Mouse (Mus musculus) cerebellum, adult 11 months (tissue): Measurements from ENCODE around the gene Zbtb7a.
A peak's percentile ranks its signal among the peaks of the same experiment; 100 is the strongest.
"Not testable (repeated sequence)": the region's sequence is repeated elsewhere in the genome, so short reads cannot be mapped to it uniquely, and the experiment has no call there.

Experiments
- DNase-seq: peaks from one replicate; pipeline ENCODE4 v3.0.0; 2022

Zbtb7a gene

DNA sequence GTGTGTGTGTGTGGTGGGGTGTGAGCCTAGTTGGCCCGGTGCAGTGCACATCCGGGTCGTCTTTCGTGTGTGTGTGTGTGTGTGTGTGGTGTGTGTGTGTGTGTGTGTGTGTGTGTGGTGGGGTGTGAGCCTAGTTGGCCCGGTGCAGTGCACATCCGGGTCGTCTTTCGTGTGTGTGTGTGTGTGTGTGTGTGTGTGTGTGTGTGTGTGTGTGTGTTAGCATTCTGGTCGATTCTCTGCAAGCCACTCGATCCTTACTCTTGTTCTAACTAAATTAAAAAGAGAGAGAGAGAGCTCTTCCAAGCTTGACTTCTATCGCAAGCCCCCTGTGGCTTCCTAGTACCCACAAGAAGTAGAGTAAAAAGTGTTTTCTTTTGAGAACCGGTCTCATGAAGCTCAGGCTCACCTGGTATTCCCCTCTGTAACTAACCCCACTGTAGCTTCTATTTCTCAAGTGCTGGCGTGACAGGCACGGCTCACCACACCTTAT, 34.4 kb downstream of the Zbtb7a start:
- not testable (repeated sequence) for DNase-seq

DNA sequence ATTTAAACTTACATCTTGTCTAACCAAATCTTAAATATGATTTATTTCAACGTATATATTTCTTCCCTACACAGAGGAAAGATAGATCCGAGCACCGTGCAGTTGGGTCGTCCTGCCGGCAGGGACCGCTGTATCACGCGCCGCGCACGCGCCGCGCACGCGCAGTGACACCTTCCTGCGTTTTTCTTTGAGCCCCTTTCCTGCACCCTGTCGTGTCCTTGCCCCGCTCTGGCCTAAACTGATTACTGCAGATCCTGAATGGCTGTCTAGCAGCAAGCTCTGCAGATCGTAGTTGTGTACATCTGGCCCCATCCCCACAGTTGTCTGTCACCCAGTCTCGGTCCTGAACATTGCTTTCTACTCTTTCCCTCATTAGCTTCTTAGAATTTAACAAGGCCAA, 38.1 kb downstream of the Zbtb7a start:
- peak; percentile 80 for DNase-seq

DNA sequence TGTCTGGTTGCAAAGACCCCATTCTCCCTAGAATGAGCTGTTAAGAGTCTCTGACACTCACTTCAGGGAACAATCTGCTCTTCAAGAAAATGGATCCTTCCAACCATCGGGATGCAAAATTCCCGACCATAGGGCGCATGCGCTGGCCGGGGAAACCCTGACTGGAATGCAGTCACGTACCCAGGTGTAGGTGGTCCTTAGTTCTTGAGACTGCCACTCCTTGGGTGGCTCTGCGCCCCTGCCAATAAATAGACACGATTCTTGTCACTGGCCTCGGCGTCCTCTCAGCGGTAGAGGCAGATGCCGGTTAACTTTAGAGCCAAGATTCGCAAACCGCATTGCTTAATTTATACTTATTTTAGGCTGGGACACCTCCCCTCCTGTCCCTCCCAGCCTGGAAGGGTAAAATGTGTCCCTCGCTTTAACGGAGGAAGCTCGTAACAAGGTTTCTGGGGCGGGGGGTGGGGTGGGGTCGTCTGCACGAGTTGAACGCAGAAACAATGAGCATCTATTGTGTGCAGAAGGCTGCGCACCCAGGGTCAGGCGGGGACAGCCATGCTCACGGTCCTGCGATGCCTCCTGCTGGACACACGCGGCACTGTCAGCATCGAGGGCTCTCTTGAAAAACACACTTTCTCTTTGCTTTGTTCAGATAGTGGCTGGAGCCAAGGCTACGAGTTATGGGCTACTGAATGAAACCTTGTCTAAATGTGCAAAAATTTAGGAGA, 39.8 kb downstream of the Zbtb7a start:
- DNase-seq: peak; percentile 90

DNA sequence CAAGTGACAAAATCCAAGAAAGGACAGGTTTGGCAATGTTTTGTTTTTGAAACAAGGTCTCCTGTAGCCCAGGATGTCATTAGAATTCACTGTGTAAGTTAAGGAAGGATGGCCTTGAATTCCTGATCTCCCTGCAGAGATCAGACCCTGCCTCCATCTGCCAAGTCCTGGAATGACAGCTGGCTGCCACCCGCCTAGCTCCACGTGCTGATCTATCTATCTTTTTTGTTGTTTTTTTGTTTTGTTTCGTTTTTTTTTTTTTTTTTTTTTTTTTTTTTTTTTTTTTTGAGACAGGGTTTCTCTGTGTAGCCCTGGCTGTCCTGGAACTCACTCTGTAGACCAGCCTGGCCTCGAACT, 40.3 kb downstream of the Zbtb7a start:
- DNase-seq: not testable (repeated sequence)

DNA sequence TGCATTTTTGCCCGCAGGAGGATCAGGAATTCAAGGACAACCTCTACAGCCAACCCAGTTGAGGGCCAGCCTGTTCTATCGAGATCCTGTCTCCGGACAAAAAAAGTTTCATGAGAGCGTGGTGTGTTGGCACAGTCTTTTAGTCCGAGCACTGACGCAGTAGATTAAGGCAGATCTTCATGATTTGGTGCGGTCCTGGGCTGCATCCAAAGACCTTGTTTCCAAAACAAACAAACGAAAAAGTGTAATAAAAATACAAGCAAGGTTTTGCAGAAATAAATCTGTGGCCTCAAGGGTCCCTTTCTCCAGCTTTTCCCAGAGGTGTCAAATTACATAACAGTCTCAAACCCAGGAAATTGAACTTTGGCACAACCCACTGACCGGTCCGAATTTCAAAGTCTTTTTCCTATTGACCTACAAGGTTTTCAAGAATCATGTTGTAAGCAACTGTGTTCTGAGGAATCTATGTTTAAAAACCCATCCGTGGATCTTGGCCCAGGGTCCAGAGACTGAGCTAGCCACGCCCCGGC, 41.0 kb downstream of the Zbtb7a start:
- DNase-seq: no peak

DNA sequence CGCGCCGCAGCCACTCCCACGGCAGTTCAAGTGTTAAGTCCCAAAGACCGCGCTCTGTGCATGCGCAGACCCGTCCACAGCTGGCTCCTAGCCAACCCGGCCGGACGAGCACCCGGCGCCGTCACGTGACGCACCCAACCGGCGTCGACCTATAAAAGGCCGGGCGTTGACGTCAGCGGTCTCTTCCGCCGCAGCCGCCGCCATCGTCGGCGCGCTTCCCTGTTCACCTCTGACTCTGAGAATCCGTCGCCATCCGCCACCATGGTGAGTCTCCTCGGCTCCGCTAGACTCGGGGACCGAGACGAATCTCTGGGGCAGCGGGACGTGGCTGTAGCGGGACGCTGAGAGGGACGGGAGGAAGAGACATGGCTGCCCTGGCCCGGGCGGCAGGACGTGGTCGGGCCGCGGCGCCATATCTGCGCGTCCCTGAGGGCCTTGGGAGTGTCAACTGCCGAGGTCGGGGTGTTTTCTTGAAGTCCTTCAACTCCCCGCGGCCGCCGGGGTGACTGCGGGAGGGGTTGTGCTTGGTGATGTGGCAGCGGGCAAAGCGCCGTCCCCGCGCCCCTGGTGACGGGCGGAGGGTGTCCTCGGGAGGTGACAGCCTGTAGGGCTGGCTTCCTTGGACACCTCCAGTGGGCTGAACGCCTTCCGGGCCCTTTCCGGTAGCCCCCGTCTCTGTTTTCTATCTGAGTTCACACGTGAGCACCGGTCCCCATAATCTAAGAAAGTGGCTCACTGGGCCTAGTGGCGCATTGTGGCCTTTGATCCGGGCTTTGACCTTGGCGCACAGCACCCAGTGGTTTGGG, 41.6 kb downstream of the Zbtb7a start, which contains the start of gene Eef2:
TSS of gene Eef2 (plus strand) at position 166 of the 806 bp plus-strand sequence.
- DNase-seq: peak; percentile 100

DNA sequence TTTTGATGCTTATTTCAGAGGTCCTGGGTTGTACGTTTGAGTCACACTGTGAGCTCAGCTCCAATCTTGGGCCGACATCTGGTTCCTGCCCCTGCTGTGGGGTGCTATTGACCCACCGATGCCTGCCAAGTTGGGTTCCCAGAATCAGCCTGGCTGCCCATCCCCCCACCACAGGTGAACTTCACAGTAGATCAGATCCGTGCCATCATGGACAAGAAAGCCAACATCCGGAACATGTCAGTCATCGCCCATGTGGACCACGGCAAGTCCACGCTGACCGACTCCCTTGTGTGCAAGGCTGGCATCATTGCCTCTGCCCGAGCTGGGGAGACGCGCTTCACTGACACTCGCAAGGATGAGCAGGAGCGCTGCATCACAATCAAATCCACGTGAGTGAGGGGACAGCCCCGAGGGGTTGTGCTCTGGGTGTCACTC, 42.5 kb downstream of the Zbtb7a start:
- peak; percentile 63 for DNase-seq

DNA sequence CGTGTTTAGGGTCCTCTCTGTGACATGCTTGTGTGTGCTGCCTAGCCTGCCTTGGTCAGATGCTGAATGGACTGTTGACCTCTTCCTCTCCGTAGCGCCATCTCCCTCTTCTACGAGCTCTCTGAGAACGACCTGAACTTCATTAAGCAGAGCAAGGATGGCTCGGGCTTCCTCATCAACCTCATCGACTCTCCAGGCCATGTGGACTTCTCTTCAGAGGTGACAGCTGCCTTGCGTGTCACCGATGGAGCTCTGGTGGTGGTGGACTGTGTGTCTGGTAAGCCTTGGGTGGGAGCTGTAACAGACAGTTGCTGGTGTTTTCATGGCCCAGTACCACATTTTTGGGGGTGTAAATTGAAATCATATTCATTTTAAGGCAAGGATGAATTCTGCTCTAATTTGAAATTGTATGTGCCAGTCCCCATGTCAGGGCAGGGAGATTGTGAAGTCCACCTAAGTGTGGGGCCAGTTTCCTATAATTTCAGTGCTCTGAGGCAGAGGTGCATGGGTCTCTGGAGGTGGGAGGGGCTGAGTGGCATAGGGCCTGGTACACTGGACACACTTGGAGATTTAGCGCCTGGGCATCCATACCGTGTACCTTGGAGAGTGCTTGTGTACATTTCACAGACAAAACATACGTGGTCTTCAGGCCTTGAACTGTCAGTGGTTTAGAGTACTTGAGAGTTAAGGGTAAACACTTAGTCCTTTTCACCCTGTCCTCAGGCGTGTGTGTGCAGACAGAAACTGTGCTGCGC, 43.1 kb downstream of the Zbtb7a start:
- DNase-seq: no peak

DNA sequence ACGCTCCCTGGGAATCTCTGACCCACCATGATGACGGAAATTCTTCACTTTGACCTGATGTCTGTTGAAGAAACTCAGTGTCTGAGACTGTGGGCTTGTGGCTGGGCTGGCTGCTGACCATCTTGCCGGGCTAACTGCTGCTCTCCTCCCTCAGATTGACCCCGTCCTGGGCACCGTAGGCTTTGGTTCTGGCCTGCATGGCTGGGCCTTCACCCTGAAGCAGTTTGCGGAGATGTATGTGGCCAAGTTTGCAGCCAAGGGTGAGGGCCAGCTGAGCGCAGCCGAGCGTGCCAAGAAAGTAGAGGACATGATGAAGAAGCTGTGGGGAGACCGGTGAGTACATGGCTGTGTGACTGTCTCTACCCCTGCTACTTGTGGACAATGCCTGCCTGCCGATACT, 43.9 kb downstream of the Zbtb7a start:
- no peak for DNase-seq

DNA sequence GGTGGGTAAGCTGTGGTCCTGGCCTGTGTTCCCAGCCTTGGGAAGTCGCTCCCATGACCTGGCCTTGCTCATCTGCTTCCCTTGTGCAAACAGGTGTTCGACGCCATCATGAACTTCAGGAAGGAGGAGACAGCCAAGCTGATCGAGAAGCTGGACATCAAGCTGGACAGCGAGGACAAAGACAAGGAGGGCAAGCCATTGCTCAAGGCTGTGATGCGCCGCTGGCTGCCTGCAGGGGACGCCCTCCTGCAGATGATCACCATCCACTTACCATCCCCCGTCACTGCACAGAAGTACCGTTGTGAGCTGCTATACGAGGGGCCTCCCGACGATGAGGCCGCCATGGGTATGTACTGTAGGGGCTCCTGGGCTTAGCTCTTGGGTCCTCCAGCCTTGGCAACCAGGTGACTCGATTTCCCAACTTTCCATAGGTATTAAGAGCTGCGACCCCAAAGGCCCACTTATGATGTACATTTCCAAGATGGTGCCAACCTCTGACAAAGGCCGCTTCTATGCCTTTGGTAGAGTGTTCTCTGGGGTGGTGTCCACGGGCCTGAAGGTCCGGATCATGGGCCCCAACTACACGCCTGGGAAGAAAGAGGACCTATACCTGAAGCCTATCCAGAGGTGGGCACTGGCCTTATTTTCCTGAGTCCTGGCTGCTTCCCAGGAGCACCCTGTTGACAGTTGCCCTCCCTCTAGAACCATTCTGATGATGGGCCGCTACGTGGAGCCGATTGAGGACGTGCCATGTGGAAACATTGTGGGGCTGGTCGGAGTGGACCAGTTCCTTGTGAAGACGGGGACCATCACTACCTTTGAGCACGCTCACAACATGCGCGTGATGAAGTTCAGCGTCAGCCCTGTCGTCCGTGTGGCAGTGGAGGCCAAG, 44.7 kb downstream of the Zbtb7a start:
- DNase-seq: no peak

DNA sequence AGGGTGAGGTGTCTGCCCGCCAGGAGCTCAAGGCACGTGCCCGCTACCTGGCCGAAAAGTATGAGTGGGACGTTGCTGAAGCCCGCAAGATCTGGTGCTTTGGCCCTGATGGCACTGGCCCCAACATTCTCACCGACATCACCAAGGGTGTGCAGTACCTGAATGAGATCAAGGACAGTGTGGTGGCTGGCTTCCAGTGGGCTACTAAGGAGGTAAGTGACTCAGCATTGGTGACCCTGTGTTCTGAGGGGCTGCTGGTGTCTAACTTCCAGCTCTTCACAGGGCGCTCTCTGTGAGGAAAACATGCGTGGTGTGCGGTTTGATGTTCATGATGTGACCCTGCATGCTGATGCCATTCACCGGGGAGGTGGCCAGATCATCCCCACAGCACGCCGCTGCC, 45.9 kb downstream of the Zbtb7a start:
- no peak for DNase-seq

DNA sequence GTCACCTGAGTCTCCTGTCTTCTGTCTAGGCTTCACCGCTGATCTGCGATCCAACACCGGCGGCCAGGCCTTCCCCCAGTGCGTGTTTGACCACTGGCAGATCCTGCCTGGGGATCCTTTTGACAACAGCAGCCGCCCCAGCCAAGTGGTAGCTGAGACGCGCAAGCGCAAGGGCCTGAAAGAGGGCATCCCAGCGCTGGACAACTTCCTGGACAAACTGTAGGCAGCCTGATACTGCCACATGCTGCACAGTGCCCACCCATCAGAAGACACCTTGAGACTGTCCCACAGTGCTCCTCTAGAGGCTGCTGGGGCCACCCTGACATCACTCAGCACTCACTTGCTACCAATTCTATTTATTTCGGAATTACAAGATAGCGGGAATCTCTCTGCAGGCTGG, 46.8 kb downstream of the Zbtb7a start:
- DNase-seq: not testable (repeated sequence)

DNA sequence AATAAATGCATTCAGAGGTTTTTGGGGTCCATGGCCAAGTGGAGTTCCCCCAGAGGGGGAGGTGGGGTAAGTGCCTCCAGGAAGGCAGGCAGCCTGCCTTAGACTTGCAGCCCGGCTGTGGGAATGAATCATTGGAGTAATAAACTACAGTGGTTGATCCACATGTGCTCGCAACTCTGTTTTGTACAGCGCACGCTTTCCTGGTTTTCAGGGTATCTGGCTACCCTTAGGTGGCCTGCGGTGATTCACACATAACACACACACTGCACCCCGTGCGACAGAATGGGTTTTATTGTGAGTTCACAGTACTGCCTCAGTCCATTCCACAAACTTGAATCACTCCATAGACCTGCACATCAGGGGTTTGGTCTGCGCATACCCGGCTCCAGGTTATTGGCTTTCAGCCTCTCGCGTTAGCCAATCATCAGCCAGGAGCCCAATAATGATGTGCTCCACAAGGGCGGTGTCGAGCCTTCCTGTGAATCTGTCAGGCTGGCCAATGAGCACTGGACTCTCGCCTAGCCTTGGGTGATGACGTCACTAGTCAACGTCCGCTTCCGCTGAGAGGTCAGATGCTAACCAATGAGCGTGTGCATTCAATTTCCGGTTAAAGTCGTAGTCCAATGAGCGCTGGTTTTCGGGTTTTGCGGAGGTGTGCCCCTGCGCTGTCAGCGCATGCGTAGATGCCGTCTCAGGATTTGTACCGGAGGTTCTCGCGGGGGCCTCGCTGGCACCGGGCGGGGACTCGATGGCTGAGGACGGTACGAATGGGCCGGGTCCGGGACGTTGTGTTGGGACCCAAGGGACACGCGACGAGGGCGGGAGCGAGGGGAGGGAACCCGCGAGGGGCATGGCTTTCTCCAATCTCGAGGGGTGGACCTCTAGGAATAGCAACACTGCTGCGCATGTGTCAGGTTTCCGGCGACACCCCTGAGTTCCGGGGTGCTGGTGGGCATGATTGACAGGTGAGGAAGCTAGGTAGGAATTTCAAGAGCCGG, 47.6 kb downstream of the Zbtb7a start, which contains the start of gene Dapk3:
TSS of gene Dapk3 (plus strand) at position 670 of the 998 bp plus-strand sequence.
- DNase-seq: peak; percentile 96

DNA sequence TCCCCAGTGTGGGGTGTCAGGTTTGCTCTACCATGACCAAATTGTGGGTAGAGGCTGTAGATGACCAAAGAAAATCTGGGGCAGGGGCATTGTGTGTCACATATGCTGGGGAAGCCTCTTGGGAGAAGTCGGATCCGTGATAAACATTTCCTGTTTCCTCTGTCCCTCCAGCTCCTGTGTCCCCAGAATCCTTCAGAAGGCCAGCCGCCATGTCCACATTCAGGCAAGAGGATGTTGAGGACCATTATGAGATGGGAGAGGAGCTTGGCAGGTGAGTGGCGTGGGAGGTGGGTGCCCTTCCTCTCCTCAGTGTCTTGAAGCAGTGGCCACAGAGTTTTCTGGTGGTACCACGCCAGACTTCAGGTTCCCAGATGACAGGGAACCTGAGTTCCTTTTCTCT, 48.8 kb downstream of the Zbtb7a start, which contains the start of gene 4930442H23Rik:
TSS of gene 4930442H23Rik (minus strand) at position 45 of the 400 bp plus-strand sequence.
- no peak for DNase-seq

DNA sequence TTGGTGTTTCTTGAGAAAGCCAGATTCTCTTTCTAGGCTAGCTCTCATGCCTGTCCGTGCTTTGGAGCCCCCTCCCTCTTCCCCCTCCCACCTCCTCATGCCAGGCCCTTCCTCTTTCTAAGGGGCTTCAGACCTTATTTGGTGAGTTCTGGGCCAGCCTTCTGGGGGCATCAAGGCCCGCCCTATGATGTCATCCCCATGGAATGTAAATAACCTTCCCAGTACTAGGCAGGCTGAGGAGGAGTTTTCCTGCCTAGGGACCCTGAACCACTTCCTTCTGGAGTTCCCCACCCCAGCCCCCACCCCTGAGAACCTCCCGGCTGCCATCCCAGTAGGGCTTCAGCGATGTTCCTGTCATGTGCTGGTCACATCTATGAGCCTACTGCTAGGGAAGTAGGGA, 49.7 kb downstream of the Zbtb7a start:
- DNase-seq: no peak

DNA sequence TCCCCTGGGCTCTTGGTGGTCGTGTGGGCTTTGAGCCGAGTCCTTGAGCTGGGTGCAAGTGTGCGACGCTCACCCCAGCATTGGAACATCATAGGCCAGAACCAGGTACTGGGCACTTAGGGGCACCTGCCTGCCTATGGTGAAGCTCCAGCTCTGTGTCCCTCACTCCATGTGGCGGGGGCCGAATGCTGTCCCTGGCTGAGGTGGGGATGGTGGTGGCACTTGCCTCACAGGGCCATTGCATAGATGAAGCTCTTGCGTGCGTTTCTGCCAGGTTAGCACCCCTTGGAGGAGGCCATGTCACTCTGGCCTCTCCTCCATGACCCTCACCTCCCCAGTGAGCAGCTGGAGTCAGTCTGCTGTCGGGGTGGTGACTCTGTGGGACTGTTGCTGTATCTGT, 52.1 kb downstream of the Zbtb7a start:
- no peak for DNase-seq

DNA sequence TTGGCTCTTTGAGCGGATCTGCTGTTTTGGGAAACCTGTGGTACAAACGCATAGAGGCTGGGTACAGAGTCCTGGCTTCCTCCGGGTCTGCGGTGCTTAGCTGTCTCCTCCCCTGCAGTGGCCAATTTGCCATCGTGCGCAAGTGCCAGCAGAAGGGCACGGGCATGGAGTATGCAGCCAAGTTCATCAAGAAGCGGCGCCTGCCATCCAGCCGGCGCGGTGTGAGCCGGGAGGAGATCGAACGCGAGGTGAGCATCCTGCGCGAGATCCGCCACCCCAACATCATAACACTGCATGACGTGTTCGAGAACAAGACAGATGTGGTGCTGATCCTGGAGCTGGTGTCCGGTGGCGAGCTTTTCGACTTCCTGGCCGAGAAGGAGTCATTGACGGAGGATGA, 54.8 kb downstream of the Zbtb7a start:
- DNase-seq: no peak

DNA sequence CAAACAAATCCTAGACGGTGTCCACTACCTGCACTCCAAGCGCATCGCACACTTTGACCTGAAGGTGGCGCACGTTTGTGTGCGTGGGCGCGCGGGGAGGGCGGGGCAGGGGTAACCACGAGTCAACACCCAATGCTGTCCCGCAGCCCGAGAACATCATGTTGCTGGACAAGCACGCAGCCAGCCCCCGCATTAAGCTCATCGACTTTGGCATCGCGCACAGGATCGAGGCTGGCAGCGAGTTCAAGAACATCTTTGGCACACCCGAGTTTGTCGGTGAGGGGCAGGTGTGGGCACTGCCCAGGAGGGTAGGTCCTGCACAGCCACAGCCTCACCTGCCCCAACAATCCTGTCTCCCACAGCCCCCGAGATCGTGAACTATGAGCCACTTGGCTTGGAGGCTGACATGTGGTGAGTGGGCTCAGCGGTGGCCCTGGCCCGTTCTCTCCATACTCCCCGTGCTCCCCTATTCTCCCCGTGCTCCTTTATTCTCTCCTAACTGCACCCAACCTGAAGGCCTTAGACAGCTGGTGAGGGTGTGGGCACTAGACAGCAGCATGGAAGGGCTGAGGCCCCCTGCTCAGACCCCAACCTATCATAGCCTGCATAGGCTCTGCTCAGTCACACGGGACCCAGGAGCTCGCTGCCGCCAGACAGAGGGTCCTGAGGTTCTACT, 55.4 kb downstream of the Zbtb7a start:
- DNase-seq: no peak

DNA sequence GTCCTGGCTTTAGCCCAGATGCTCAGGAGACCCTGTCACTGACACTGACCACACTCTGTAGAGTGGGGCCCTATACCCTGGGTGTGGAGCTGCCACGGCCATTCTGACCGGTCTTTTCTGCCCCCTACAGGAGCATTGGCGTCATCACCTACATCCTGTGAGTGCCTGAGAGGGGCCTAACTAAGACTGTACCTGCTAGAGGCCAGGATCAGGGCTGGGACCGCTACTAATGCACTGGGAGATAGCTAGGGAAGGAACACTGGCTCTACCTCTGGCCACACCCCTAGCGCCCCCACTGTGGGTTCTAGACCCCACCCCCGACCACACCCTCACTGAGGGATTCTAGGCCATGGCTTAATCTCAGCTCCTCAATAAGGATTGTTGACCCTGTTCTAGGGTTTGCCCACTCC, 55.9 kb downstream of the Zbtb7a start:
- no peak for DNase-seq
